9 mouse cellular contexts compared by ENCODE assay signal in the genomic region with DNA sequence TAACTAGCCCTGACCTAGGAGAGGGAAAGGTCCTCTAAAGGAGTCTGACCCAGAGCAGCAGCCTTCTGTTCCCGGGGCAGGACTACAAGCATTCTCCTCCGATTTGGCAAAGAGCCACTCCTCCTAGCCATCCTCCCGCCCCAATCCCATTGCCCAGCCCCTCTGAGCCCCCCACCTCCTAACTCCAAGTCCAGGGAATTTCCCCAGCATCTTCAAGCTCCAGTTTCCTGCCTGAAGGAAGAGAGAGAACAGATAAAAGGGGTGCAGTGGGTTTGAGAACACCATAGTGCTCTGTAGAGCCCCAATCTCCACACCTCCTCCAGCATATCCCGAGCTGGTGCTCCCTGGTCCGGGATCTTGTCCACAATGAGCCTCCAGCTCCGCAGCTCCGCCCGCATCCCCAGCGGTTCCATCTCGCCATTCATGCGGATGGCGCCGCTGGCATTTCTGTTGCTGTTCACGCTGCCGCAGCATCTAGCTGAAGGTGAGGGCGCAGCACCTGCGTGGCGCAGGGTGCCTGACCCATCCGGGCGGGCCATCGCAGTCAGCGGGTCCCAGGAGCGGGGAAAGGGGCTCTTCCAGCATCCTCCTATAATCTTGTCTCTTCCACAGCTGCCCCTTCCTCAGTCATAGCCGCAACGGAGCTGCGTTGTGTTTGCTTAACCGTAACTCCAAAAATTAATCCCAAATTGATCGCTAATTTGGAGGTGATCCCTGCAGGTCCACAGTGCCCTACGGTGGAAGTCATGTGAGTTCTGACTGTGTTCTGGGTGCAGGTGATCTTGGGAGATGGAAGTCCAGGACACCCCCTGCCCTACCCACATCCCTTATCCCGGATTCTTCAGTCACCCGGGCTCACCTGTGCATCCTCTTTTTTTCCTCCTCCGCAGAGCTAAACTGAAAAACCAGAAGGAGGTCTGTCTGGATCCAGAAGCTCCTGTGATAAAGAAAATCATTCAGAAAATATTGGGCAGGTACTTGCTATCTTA. TPM values are rescaled to one million over a fixed set of nuclear protein-coding genes. Genes with fewer than 3 reads are reported as not detected.
DNase-seq lines count a peak whose midpoint lies in the region; ATAC-seq lines count a peak whose summit lies in the region.
"Had no signal": no experiment of that assay in that cellular context is flagged by ENCODE, and none has a peak within 500 bp of the region (broad histone marks: within the 10 kb centered on the region; RNA-seq: fewer than 3 reads in every experiment).

A gene (plus strand): TSS at position 284 of the 989 bp plus-strand sequence.

- peak within 1 kb of the TSS; percentile 45 for H3K9ac ChIP-seq in forebrain, embryonic 15.5 days (replicated peaks)
- H3K9ac ChIP-seq in kidney, embryonic 16.5 days (replicated peaks; ENCODE audit: low read length): peak within 1 kb of the TSS; percentile 41; the same call in 1 of the 2 replicates
- peak within 1 kb of the TSS; percentile 72 for H3K9ac ChIP-seq in midbrain, embryonic 16.5 days (ENCODE audit: low read depth, low read length)

- H3K4me1 ChIP-seq in forebrain, embryonic 15.5 days: peaks cover 18% of the 10 kb centered on the region
- peaks cover 23% of the 10 kb centered on the region for H3K4me1 ChIP-seq in kidney, embryonic 16.5 days (ENCODE audit: insufficient read depth, low read length)
- H3K4me1 ChIP-seq in midbrain, embryonic 16.5 days (ENCODE audit: control insufficient read depth, insufficient read depth, low read length): peaks cover 11% of the 10 kb centered on the region; the same call in 1 of the 2 replicates

- H3K27me3 ChIP-seq in forebrain, embryonic 15.5 days: no peaks in the 10 kb centered on the region
- H3K27me3 ChIP-seq in kidney, embryonic 16.5 days (ENCODE audit: insufficient read depth, low read length): peaks cover 14% of the 10 kb centered on the region
- H3K27me3 ChIP-seq in midbrain, embryonic 16.5 days (ENCODE audit: control insufficient read depth, insufficient read depth, low read depth, low read length): peaks cover 3% of the 10 kb centered on the region; the same call in 1 of the 2 replicates

- peak; percentile 78 for ATAC-seq in forebrain, embryonic 15.5 days (replicated peaks)
- peak; percentile 49; the same call in 1 of the 2 replicates for ATAC-seq in kidney, embryonic 16.5 days (ENCODE audit: low FRiP score, low TSS enrichment)
- ATAC-seq in midbrain, embryonic 16.5 days: peak; percentile 89

- no peak within 1 kb of the TSS for H3K27ac ChIP-seq in forebrain, embryonic 15.5 days (replicated peaks)
- H3K27ac ChIP-seq in kidney, embryonic 16.5 days (ENCODE audit: low read length): no peak within 1 kb of the TSS
- H3K27ac ChIP-seq in midbrain, embryonic 16.5 days (ENCODE audit: low read length): no peak within 1 kb of the TSS

- 2% methylated on average over 32 of the region's 32 CpGs for WGBS in forebrain, embryonic 15.5 days
- WGBS in kidney, embryonic 16.5 days: 5% methylated on average over 32 of the region's 32 CpGs
- 3% methylated on average over 32 of the region's 32 CpGs for WGBS in midbrain, embryonic 16.5 days

- H3K4me2 ChIP-seq in forebrain, embryonic 15.5 days (replicated peaks): peak within 1 kb of the TSS; percentile 74
- peak within 1 kb of the TSS; percentile 65 for H3K4me2 ChIP-seq in kidney, embryonic 16.5 days (replicated peaks; ENCODE audit: low read depth, low read length)
- peak within 1 kb of the TSS; percentile 73 for H3K4me2 ChIP-seq in midbrain, embryonic 16.5 days (ENCODE audit: low read length)

- no peaks in the 10 kb centered on the region for H3K9me3 ChIP-seq in forebrain, embryonic 15.5 days
- H3K9me3 ChIP-seq in kidney, embryonic 16.5 days (ENCODE audit: low read length): no peaks in the 10 kb centered on the region
- H3K9me3 ChIP-seq in midbrain, embryonic 16.5 days (replicated peaks; ENCODE audit: control insufficient read depth, low read length, poor library complexity, severe bottlenecking): no peaks in the 10 kb centered on the region

- no peaks in the 10 kb centered on the region for H3K36me3 ChIP-seq in forebrain, embryonic 15.5 days
- no peaks in the 10 kb centered on the region for H3K36me3 ChIP-seq in kidney, embryonic 16.5 days (ENCODE audit: insufficient read depth, low read length)
- no peaks in the 10 kb centered on the region for H3K36me3 ChIP-seq in midbrain, embryonic 16.5 days (ENCODE audit: control insufficient read depth, insufficient read depth, low read length)

- peak; percentile 91 for DNase-seq in heart, adult 11 months
- no peak for DNase-seq in heart, adult 8-10 months (ENCODE audit: low spot score)
- DNase-seq in NIH3T3 (ENCODE audit: low read depth): peak; percentile 87
- no peak for DNase-seq in B cell, adult 2 months
- no peak for DNase-seq in lung, postnatal 36 days

- H3K4me3 ChIP-seq in forebrain, embryonic 15.5 days: peak within 1 kb of the TSS; percentile 43
- H3K4me3 ChIP-seq in kidney, embryonic 16.5 days (ENCODE audit: low read length): peak within 1 kb of the TSS; percentile 38
- H3K4me3 ChIP-seq in midbrain, embryonic 16.5 days (ENCODE audit: low read depth, low read length): peak within 1 kb of the TSS; percentile 50

RNA-seq across cellular contexts. Expression of the gene that starts here (rescaled TPM):
- under 1 TPM in 2 of 4 experiments, not detected in 2; 0.14 to 0.16 TPM for total RNA-seq in heart, adult 8-10 months (2022)
- polyA plus RNA-seq in forebrain, embryonic 15.5 days (2015; fragmentation: Nextera tagmentation; extraction: Ambion mirVana): 0.10 TPM in 1 of 2 replicates, not detected in the other
- polyA plus RNA-seq in kidney, embryonic 16.5 days (2015; fragmentation: Nextera tagmentation; extraction: Ambion mirVana): 0.14 TPM in 1 of 2 replicates, not detected in the other
- polyA plus RNA-seq in midbrain, embryonic 16.5 days (2015; fragmentation: Nextera tagmentation; extraction: Ambion mirVana): 0.27 and 0.35 TPM in 2 replicates
- total RNA-seq: left cerebral cortex, postnatal 10 days had no signal

Comparison
In these comparisons a context has a peak if more than half of its experiments do, and no peak if none do; other contexts are left out.
1. DNase-seq: peak in heart, adult 11 months (single experiment) and NIH3T3 (single experiment); none in heart, adult 8-10 months (single experiment), B cell, adult 2 months (0 of 2) and lung, postnatal 36 days (single experiment).
2. Peak in ATAC-seq, H3K4me3 ChIP-seq, H3K9ac ChIP-seq and H3K4me2 ChIP-seq in forebrain, embryonic 15.5 days; RNA of the gene not detected or under 1 TPM.
3. Peak in ATAC-seq, H3K4me3 ChIP-seq, H3K9ac ChIP-seq and H3K4me2 ChIP-seq in kidney, embryonic 16.5 days; RNA of the gene not detected or under 1 TPM.
4. Peak in ATAC-seq, H3K4me3 ChIP-seq, H3K9ac ChIP-seq and H3K4me2 ChIP-seq in midbrain, embryonic 16.5 days; RNA of the gene not detected or under 1 TPM.
5. Peak in every context shown above with its lines, with median percentiles within 50 percentile points of each other: ATAC-seq, H3K4me2 ChIP-seq, H3K4me3 ChIP-seq and H3K9ac ChIP-seq.